Mouse (Mus musculus) lung, postnatal 10 days (tissue): ENCODE results near the gene Gm42906.
A peak's percentile ranks its signal among the peaks of the same experiment; 100 is the strongest.

ENCODE experiments used
- DNase-seq: peaks from one replicate; pipeline ENCODE4 v3.0.0; 2021

Gene Gm42906

DNA sequence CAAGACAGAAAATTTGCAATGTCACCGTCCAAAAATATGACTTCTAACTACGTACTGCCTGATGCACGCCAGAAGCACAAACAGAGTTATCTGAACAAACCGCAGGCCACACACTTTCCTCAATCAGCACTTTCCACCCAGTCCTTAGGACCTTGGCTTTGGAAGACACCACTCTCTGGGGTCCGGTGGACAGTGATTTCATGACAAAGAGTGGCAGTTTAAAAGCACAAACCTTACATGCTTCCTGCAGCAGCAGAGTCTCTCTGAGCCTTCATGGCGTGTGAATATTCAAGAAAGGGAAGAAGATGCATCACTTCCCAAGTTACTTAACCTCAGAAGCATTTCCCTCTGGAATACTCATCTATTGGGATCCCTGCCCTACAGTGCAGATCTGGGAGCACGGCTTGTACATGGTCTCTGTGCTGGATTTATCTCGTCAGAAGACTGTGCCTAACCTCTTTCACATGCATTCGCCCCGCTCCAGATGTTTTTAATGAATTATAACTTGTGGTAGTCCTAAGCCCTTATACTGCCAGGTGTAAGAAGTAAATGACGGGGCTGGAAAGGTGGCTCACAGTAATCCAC lies 244.2 kb downstream of the Gm42906 start:
- DNase-seq, result no peak

DNA sequence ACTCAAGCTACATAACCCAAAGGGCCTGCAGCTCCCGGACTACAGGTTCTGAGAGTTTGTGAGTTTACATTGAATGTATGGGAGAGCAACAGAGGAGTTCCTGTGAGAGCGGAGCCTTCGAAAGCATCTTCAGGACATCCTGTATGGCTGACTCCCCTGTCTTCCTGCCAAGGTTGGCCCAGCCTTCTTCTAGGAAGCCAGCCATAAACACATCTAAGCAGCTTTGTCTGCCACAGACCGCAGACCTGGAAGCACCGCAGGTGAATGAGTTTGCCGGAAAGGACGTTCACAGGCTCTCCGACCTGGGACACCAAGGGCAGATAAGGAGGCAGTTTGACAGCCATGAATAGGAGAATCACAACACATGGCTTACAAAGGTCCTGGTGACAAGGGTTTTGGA lies 246.7 kb downstream of the Gm42906 start:
- no peak for DNase-seq

DNA sequence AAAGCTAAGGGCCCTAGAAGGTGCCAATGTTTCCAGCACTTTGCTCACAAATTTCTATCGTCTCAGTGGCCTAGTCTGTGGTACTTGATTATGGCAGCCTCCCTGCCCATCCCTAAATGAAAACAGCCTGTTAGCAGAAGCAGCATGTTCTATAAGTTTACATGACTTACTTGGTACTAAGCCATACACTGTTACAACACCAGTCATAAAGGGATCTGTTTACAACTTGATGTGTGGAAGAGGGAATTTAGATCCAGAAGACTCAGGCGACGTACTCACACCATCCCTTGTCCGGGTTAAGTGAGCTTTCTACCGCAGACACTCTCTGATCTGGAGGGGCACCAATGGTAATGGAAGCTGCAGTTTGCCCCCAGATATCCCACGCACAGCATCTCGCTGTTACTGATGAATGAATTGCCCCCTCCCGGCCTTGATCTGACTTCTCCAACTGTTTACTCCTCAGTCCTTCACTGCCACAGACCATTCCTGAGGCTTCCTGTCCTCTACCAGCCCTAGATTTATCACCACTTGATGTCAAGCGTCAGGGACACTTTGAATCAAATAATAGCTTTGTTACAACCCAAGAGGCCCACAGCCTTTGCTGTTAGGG lies 247.7 kb downstream of the Gm42906 start:
- DNase-seq, result no peak

DNA sequence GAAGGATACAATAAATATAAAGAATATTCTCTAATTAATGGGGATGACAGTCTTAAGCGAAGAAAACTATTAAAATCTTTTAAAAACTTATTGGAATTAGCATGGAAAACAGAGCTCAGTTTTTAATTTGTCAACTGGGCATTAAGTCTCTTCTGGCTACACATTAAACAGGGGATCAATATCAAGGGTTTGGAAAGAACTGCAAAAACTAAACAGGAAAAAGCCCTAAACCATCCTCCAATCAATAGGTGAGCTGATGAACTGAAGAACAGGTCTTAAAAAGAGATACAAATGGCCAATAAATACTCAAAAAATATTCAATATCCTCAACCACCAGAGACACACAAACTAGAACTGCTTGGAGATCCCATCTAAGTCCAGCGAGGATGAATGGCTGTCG lies 250.8 kb downstream of the Gm42906 start:
- DNase-seq, result no peak

DNA sequence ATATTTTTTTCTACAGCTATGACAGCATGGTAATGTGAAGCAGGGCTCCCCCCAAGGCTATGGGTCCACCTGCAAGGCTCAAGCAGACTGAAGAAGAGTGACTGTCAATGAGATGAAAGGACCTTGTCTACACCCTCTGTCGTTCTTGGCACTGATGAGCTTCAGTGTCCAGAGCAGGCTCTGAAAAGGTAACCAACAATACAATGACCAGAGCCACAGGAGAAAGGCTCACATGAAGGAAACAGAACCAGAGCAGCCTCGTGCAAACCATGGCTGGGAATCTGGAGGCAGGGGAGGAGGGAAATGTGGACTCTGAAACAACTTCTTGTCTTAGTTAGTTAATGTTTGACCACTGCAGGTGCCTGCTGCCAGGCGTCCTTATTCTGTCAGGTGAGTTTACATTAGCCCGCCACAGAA lies 252.1 kb downstream of the Gm42906 start:
- no peak for DNase-seq

DNA sequence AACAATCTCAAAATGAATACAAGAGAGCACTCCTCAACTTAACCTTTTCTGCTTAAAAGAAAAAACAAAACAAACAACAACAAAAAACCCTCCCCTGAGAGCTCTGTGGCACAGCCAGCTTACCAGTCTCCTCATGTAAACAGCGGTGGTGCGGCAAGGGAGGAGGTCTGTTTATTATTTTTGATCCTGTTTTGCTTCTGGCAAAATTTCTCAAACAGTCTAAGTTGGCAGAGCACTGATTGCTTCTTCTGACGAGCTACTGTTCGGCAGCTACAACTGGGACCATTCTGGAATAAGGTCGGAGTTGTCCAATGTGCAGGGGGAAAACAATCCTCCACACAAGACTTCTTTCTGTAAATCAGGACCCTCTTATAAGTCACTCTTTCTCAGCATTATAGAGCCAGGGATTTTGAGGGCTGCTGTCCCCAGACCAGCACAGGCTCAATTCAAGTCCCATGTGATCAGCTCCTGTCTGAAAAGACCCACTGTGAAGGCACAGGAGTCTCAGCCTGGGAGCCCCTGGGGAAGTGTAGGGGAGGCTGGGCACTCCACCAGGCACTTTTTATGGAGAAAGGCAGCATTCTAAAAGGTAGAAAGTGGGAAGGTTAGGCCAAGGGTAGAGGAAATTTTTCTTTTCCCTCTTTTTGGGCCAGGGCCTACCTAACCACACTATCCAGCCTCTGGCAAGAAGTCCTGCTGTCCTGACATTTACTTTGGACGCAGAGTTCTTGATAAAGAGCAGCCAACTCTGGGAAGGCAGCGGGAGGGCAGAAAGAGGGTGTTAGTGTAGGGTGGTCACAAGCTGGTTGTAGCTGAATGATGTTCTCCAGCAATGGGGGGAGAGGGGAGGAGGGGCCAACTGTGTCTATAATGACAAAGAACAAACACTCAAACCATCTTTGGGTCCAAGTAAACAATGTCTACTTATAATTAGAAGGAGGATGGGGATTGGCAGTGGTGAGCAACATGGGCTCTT lies 253.2 kb downstream of the Gm42906 start:
- peak; percentile 70 for DNase-seq

DNA sequence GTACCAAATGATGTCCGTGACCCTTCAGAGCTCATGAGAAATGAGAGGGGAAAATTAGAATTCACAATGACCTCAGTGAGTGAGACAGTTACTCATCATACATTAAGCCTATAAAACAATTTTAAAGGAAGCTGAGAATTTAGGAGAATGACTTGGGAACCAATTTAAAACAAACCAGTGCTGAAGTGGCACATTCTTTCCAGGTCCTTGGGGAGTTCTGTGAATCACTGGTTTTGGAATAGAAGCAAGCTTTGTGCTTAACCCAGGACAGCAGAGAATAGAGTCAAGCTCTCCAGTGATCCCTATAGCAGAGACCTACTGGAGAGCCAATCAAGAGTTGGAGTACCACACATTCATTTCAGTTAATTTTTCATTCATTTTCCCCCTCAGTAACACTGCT lies 254.2 kb downstream of the Gm42906 start:
- no peak for DNase-seq

DNA sequence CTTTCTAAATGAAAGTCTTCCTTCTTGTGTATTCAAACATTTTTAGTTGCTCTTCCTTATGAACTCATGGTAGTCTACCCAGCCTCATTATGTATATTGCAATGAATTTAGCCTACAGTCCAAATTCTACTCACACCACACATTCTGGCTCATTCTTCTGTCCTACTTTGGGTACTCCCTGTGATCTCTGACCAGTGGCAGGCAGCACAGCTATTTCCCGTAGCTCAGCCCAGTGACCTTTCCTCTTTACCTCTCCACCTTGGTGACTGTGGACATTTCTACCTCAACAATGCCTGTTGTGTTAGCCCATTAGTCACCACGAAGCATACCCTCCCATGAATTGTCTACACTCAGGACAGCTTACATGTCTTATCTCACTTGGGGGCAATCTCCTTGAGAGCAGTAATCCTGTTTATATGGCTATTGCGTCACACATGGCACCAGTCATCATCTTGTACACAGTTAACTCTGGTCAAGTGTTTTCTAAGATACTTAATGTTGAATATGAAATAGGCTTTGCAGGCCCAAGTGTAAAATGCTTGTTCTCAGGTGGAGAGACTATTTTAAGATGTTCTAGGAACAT lies 257.7 kb downstream of the Gm42906 start:
- DNase-seq, result no peak

DNA sequence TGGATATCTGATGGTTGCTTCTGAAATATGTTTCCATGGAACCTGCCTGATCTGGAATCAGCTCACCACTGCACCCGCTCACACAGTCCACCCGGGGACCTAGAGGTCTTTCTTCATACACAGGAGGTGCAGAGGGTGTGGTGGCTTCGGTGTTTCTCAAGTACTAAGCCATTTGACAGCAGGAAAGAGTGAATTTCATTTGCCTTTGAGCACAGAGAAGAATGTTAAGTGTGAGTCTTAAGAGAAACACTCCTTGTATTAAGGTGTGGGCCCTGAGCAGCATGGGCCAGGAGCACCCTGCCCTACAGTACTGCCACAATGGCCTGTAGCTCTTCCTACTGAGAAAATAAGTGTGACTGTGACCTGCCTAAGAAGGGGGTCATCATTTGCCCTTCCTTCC lies 259.8 kb downstream of the Gm42906 start:
- peak; percentile 41 for DNase-seq

DNA sequence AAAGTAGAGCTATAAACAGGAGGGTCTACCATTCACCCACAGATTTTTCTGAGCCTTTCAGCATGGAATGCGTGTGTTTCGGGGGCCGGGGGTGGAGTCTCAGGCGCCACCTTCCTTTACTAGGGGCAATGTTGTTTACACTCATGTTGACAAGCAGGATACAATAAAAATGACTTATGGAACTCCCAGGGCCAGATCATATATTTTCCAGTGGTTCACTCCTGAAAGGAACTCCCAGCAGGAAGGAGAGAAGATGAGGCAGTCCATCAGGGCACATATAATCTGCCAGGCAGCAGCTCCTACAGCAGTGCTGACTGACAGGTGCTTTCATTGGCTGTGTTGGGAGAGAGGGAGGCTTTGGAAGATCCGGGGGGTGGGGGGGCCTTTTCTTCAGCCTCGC lies 260.3 kb downstream of the Gm42906 start:
- no peak for DNase-seq

DNA sequence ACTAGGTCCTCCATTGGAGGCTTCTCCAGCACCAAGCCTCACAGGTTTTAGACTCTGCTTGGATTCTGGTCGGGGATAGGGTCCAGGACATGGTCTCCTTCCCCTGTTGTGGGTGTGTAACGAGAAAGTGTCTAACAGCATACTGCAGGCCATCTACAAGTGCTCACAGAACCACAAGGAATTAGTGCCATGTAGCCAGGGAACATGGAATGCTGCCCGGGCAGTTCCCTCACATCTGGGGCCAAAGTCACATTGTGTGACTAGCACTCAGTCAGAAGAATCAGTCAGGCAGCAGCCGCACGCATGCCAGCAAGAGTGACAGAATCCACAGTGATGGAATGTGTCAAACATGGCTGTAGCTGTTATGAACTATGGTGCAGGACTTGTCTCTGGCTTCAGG lies 261.7 kb downstream of the Gm42906 start:
- peak; percentile 93 for DNase-seq

DNA sequence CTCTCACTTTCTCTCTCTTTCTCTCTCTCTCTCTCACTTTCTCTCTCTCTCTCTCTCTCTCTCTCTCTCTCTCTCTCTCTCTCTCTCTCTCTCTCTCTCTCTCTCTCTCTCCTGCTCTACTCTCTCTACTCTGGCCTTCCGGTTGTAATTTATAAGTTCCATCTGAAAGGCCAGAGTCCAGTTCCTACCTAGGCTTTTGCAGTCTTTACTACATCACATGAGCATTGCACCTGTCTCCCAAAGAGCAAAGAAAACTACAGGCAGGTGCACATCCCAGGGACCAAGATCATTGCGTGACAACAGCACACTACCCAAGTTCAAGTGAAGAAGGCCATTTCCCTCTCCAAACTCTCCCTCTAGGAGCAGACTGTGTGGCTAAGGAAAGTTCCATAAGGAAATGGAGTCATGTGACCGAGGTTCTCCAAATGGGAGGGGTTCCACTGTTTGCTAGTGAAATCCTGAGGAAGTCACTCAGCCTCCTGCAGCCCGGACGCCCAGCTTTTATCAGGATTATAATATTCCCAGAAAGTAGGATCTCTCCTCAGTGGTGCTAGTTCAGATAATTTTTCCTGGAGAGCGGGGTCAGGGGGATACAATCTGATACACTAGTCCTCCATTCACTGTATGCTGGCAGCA lies 262.5 kb downstream of the Gm42906 start:
- peak; percentile 41 for DNase-seq

DNA sequence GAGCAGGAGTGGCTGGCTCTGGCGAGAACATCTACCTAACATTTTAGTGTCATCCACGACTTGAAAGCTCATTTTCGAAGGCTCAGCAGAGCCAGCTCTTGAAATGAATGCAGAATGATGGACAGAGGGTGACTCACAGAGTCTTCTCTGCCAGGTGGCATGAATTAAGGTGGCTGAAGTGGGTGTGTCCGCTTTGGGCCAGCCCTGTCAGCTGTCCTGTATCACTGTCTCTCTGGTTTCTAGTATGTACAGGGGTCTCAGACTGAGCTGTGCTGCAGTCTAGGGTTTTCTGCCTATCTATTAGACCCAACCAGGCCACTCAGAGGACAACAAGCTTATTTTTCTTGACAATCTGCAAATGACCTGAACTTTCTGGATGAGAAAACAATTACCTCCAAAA lies 263.1 kb downstream of the Gm42906 start:
- DNase-seq, result no peak

DNA sequence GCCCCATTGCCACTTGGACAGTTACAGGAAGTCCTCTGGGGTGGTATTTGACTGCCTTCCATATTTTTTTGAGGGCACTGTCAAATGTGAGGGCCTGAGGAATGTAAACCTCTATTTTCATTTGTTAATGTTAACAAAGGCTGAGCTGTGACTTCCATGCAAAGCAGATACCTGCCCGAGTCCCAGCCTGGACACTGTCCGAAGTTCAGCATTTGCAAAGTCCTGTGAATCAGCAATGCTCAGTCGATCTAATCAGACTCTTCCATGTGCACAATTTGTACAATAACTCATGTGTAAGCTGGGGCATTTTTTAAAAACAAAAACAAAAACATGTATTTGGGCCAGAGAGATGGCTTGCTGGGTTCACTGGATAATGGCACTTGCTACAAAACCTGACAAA lies 265.3 kb downstream of the Gm42906 start:
- no peak for DNase-seq

DNA sequence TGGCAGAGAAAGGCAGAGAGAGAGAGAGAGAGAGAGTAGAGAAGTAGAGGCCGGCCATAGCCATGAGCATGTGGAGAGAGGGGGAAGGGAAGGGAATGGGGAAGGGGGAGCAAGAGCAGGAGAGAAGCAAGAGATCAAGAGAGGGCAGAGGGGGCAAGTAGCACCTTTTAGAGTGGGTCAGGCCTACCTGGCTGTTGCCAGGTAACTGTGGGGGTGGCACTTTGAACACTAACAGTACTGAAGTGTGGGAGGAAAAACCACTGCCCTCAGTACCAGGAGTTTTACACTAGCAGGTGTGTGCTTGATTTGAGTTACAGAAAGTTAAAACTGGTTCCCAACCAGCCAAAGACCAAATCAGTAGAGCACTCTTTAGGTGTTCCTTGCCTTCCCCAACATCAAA lies 272.7 kb downstream of the Gm42906 start:
- no peak for DNase-seq

DNA sequence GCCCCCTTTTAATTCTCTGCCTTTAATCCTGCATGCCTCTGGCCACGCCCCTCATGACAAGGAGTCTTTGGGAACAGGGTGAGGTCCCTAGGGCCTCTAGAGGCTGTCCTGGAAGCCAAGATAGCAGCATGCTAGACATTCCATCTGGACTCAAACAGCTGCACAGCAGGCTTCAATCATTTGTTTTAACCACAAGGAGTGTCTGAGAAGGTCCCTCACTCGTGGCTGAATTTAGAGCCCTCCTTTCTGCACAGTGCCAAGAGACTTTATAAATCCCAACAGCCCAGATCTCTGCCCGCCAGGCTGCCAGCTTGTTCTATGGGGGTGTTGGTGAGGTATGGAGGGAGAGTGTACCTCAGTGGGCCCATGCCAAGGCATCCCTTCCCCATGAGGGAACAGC lies 273.2 kb downstream of the Gm42906 start:
- peak; percentile 81 for DNase-seq

DNA sequence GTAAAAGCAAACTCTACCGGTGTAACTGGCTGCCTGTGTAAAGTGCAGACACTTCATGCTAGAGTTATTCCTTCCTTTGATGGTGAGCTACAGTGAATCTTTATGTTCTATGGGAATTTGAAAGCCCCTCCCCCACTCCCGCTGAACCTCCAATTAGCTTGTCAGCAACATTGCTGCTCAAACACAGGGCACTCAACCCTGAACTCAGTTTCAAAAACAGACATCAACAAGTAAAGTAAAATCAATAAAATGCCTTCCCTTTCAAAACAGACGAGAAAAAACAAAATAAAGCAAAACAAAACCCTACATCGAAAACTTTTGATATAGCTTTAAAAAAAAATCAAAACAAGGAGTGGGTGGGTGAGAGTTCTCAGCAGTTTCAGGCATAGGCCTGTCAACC lies 273.9 kb downstream of the Gm42906 start:
- DNase-seq, result no peak

DNA sequence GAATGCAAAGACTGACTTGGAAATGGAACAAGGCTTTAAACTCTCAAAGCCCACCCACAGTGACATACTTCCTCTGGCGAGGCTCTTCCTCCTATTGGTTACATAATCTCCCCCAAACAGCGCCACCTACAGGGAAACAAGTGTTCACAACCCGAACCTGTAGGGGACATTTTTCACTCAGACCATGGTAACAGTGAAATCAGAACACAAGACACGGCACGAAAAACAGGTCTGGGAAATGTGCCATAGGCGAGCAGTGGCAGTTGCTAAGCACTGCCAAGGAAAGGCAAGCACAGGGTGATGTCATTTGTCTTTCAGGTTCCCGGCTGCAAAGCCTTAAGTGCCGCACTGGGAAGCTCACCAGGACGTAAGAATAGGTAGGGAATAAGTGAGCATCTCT lies 276.4 kb downstream of the Gm42906 start:
- no peak for DNase-seq

DNA sequence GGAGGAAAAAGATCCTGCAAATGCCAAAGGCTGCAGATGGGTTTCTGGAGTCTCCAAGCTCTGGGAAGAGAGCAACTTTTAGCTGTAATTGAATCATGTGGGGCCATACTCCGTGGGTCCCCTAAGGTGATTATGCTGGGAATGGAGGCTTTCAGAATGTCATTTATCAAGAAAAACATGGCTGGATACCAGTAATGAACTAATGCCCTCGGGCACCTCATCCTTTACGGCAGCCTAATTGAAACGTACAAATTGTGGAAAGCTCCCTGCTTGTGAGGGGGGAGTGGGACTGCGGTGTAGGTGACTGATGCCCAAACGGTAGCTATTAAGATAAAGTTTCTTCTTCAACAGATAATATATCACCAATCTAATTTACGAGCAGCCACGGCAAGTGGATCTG lies 278.5 kb downstream of the Gm42906 start:
- no peak for DNase-seq

DNA sequence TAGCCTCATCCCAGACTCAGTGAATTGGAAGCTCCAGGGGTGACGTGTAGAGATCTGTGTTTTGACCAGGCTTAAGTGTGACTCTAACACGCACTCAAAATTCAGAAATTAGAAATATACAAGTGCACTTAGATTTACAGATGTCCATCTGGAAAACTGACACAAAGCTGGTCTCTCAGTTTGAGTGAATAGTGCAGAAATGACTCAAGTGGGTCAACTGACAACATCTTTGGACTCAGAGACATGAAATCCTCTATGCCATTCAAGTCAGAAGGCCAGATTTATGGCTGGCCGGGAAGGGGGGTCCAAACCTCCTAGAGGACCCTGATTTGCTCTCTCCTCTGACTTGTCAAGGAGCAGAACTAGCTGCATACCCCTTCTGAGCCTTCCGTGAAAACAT lies 279.9 kb downstream of the Gm42906 start:
- no peak for DNase-seq

DNA sequence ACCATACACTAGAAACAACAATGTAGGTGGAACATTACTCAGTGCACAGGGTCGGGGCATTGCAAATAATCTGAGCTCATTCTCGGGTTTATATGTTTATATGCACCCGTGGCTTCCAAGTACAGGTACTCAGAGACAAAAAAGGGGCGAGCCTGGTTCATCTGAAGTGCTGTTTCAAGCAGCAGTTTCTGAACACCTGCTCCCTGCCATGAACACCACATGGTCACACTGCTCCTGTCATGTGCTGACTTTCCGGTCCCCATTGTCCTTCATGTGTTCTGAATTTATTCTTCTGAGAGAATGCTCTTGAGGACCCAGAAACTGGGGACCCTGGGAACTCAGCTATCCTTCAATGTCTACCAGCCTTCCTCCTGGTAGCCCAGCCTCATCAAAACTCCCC lies 282.2 kb downstream of the Gm42906 start:
- DNase-seq, result no peak

DNA sequence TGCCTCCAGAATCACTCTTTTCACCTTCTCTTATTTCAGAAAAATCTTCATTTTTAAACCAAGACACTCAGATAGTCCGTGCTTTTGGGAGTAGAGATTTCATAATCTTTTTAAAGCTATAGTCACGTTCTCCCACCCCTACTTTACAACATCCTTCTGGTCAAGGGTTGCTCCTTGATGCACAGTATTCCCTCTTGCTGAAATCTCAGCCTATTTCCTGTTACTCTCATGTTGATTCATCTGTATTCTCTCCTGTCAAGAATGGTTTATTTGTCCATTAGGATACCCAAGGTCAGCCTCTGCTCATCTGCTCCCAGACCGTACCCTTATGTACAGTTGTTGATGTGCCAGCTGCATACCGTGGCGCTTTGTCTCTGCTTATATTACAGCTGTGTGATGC lies 284.0 kb downstream of the Gm42906 start:
- no peak for DNase-seq
